Mouse (Mus musculus) cerebellum, adult (tissue): Measurements from ENCODE around the gene Pex19.
A peak's percentile ranks its signal among the peaks of the same experiment; 100 is the strongest.

Source experiments
- ATAC-seq: cut with Nextera tagmentation; 2 replicates; pipeline ENCODE4 v1.9.2; 2017; ENCODE audit warnings: mild to moderate bottlenecking, moderate library complexity, mixed read lengths; ENCODE audit not compliant: insufficient number of reproducible peaks, low FRiP score, low TSS enrichment

Pex19 gene

GRCm38 (mm10) chr1:172132319-172132718 lies 5.8 kb downstream of the Pex19 start:
- ATAC-seq = no peak

GRCm38 (mm10) chr1:172133535-172133934 lies 7.0 kb downstream of the Pex19 start:
- no peak for ATAC-seq

DNA sequence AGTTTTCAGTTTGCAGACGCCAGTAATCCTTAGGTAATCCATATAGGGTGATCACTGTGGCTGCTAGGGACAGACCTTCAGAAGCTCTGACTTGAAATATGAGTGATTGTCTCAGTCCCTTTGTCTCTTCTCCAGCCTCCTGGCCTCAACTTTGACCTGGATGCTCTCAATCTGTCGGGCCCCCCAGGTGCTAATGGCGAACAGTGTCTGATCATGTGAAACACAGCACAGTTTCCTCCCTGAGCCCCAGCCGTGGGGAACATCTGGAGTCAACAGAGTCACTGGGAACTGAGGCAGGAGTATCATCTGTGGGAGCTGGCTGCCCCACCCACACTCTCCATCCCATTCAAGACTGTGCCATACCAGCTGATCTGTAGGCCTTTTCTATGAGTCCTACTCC lies 7.5 kb downstream of the Pex19 start:
- no peak for ATAC-seq

- no peak for ATAC-seq
Measured at GRCm38 (mm10) chr1:172140160-172140559, 13.6 kb downstream of the Pex19 start.

GRCm38 (mm10) chr1:172140825-172141224 lies 14.3 kb downstream of the Pex19 start:
- no peak for ATAC-seq

GRCm38 (mm10) chr1:172141529-172141928 lies 15.0 kb downstream of the Pex19 start:
- ATAC-seq = no peak

DNA sequence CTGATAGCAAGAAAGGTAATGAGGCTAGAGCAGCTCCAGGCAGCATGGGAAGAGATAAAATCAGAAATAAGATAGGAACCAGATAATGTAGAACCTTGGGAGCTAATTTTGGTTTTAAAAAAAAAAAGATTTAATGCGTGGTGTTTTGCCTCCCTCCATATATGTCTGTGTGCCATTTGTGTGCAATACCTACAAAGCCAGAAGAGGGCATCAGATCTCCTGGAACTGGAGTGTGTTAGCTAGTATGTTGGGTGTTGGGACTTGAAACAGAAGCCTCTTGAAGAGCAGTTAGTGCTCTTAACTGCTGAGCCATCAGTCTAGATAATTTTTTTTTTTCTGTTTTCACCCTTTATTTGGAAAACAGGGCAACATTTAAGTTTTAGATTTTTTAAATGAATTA lies 17.0 kb downstream of the Pex19 start:
- ATAC-seq = 0 out of 2 replicates have a peak, but pooled peaks have one; percentile 45

- ATAC-seq = peak; percentile 98
Measured at GRCm38 (mm10) chr1:172147835-172148278, 21.3 kb downstream of the Pex19 start, which contains the start of gene Dcaf8. Gene Dcaf8, plus strand, starts transcription at chr1:172148084.

GRCm38 (mm10) chr1:172148279-172148954 lies 21.9 kb downstream of the Pex19 start:
- peak; percentile 54 for ATAC-seq

GRCm38 (mm10) chr1:172148955-172149815 lies 22.6 kb downstream of the Pex19 start:
- ATAC-seq = no peak

DNA sequence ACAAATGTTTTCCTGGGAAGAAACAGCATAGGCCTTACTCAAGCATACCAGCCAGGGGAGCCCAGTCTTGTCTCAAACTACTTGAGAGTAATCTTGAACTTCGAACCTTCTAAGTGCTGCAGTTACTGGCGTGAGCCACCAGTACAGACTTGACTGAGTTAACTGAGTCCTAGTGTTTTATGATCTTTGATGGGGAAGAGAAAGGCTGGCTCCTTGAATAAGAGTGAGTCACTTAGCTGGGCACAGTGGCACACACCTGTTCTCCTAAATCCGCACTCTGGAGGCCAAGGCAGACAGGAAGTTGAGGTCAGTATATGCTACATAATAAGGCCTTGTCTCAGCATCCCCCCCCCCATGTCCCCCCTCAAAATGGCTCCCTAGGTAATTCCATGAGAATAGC lies 28.0 kb downstream of the Pex19 start:
- ATAC-seq = no peak

DNA sequence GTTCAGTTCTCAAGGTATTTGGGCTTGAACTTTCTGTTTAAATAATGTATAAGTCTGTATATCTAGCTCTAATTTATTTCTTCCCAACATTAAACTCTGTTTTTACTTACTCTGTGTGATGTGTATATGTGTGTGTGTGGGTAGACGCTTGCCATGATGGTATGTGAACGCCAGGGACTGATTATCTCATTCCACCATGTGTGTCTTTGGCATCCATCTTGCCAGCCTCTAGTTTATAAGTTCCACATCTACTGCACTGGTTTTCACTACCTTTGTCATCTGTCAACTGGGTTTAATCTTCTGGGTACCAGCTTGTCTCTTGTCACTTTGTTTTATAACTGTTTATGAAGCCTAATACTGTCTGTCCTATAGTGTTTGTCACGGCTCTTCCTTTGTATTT lies 29.0 kb downstream of the Pex19 start:
- ATAC-seq = no peak

DNA sequence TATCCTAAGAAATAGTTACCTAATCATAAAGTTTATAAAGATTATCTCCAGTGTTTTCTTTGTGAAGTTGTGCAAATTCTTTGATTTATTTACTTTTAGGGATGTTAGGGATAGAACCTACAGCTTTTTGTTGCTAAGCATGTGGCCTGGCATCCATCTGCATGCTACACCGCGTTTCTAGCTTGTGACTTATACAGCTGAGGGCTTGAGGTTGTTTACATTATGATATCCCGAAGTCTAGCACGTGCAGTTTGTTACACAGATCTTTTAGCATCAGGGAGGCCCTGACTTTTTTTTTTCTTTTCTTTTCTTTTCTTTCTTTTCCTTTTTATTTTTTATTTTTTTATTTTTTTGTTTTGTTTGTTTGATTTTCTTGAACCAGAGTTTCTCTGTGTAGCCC lies 33.4 kb downstream of the Pex19 start:
- no peak for ATAC-seq

DNA sequence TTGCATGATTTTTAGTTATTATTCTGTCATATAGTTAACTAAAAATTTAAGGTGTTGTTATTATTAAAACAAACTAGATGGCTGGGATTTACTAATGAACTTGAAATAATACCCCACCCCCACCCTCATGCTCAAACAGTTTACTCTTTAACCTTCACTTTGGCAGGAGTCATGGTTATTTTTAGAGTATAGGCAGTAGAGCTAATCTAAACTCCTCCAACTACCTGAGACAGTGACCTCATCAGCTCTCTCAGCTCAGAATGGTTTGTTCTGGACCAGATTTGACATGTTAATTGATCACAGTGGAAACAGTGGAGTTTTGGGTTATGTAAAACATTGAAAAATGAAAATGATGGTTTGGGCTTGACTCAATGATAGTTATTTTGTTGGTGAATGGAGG lies 34.0 kb downstream of the Pex19 start:
- no peak for ATAC-seq

GRCm38 (mm10) chr1:172162009-172162408 lies 35.5 kb downstream of the Pex19 start:
- 0 out of 2 replicates have a peak, but pooled peaks have one; percentile 49 for ATAC-seq

GRCm38 (mm10) chr1:172162959-172163358 lies 36.4 kb downstream of the Pex19 start:
- no peak for ATAC-seq

GRCm38 (mm10) chr1:172167911-172168310 lies 41.4 kb downstream of the Pex19 start:
- ATAC-seq = no peak

DNA sequence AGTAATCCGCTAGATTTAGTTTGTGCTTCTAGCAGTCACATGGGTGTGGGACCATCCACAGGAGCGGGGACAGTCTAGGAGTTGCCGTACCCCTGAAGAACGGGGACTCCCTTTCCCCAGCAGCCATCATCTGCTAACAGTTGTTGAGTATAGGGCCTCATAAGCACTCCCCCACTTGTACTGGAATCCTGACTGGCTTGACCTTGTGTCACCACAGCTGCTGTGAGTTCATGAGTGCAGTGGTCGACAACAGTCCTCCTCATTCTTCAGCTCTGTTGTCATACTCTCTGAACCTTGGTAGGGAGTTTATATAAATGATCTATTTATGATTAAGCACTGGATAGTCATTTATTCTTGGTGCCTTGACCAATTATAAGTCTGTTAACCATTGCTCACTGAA lies 43.3 kb downstream of the Pex19 start:
- no peak for ATAC-seq

DNA sequence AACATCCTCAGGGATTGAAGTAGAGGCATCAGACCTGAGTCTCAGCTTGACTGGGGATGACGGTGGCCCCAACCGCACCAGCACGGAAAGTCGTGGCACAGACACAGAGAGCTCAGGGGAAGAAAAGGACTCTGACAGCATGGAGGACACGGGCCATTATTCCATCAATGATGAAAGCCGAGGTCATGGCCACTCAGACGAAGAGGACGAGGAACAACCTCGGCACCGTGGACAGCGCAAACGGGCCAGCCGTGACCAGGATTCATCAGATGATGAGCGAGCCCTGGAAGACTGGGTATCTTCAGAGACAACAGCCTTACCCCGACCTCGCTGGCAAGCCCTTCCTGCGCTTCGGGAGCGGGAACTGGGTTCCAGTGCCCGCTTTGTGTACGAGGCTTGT lies 45.8 kb downstream of the Pex19 start:
- ATAC-seq = no peak

GRCm38 (mm10) chr1:172173181-172173580 lies 46.6 kb downstream of the Pex19 start:
- no peak for ATAC-seq

- ATAC-seq = no peak
Measured at GRCm38 (mm10) chr1:172177791-172178190, 51.2 kb downstream of the Pex19 start.
